Mouse (Mus musculus): ENCODE results near the gene Malrd1. TPM values are rescaled to one million over a fixed set of nuclear protein-coding genes. Genes with fewer than 3 reads are reported as not detected.

Malrd1 gene
- polyA plus RNA-seq, 1 experiment from 2014 or later: 0.03 TPM

DNA sequence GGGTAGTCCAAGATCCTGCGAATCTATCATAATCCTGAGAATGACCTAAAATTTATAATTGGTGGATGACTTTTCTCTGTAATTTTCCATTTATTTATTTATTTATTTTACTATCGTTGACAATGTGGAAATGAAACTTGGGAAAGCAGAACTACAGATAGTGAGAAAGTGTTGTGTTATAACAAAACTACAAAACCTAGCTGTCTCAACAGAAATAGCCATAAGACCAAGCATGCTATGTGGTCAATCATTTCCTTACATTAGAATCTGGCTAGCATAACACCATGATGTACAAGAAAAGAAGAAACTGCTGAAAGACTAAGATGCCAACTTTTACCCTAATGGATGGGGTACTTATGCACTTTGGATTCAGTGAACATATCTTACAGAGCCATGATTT, 656.9 kb downstream of the Malrd1 start:
- H3K9me3 ChIP-seq (ENCODE audit: control insufficient read depth, low read length): no peaks in the 10 kb centered on the region
- no peak overlapping the region for H3K4me2 ChIP-seq (ENCODE audit: low read depth, severe bottlenecking)
- H3K36me3 ChIP-seq (ENCODE audit: control insufficient read depth, insufficient read depth, low read length): no peaks in the 10 kb centered on the region
- DNase-seq (ENCODE audit: low spot score) (no peak), ATAC-seq (ENCODE audit: insufficient number of reproducible peaks, low FRiP score, low TSS enrichment, low read depth) (no peak)
- no peaks in the 10 kb centered on the region for H3K27me3 ChIP-seq (ENCODE audit: control insufficient read depth, insufficient read depth, low read length)
- no peak overlapping the region for H3K9ac ChIP-seq (ENCODE audit: low read length)
- H3K27ac ChIP-seq (replicated peaks; ENCODE audit: low read depth, low read length): no peak overlapping the region
- WGBS: 88% methylated on average over 2 of the region's 2 CpGs
- H3K4me3 ChIP-seq (ENCODE audit: low read depth, low read length): no peak overlapping the region
- no peaks in the 10 kb centered on the region for H3K4me1 ChIP-seq (ENCODE audit: control insufficient read depth, insufficient read depth, low read length)

DNA sequence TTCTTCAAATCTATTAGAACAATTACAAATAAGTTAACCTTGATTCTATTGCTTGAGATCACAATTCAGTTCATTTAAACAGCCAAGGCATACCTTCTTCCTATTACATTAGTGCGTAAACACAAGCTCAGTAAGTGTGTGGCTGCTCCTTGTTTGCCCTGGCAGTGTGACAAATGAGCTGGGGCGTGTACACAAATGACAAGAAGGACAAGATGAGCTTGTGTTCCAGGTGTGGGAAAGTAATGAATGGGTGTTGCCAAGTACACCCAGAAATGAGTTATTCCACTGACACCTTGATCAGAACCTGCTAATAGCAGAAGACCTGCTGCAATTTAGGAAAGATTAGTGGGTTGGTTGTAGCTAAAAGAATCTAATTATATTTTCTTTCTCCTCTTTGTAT, 683.7 kb downstream of the Malrd1 start:
- no peaks in the 10 kb centered on the region for H3K36me3 ChIP-seq (ENCODE audit: control insufficient read depth, insufficient read depth, low read length)
- no peak for ATAC-seq (ENCODE audit: insufficient number of reproducible peaks, low FRiP score, low TSS enrichment, low read depth)
- H3K27me3 ChIP-seq (ENCODE audit: control insufficient read depth, insufficient read depth, low read length): no peaks in the 10 kb centered on the region
- no peaks in the 10 kb centered on the region for H3K4me1 ChIP-seq (ENCODE audit: control insufficient read depth, insufficient read depth, low read length)
- no peak overlapping the region for H3K4me3 ChIP-seq (ENCODE audit: low read depth, low read length)
- no peak overlapping the region for H3K27ac ChIP-seq (replicated peaks; ENCODE audit: low read depth, low read length)
- WGBS: 68% methylated on average over 2 of the region's 2 CpGs
- H3K4me2 ChIP-seq (ENCODE audit: low read depth, severe bottlenecking): no peak overlapping the region
- no peaks in the 10 kb centered on the region for H3K9me3 ChIP-seq (ENCODE audit: control insufficient read depth, low read length)
- no peak overlapping the region for H3K9ac ChIP-seq (ENCODE audit: low read length)
- no peak for DNase-seq (ENCODE audit: low spot score)

DNA sequence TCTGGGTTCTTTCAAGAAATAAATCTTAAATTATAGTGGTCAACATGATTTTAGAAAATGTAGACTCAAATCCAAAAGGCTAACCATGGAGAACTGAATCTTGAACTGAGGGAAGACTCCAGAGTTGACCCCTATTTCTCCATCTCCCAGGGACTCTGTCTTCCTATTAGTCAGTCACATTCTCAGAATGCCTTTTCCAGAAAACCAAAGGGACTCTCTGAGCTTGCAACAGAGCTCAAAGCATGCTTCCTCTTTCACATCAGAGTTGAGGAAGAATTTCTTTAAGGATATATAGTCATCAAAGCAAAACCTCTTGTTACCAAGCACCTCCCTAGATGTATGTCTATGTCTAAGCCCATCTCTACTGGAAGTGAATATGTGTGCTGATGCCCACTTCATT, 686.5 kb downstream of the Malrd1 start:
- DNase-seq (ENCODE audit: low spot score) (no peak), ATAC-seq (ENCODE audit: insufficient number of reproducible peaks, low FRiP score, low TSS enrichment, low read depth) (no peak)
- H3K36me3 ChIP-seq (ENCODE audit: control insufficient read depth, insufficient read depth, low read length): no peaks in the 10 kb centered on the region
- no peak overlapping the region for H3K4me3 ChIP-seq (ENCODE audit: low read depth, low read length)
- H3K4me1 ChIP-seq (ENCODE audit: control insufficient read depth, insufficient read depth, low read length): no peaks in the 10 kb centered on the region
- H3K9me3 ChIP-seq (ENCODE audit: control insufficient read depth, low read length): no peaks in the 10 kb centered on the region
- no peak overlapping the region for H3K4me2 ChIP-seq (ENCODE audit: low read depth, severe bottlenecking)
- no peaks in the 10 kb centered on the region for H3K27me3 ChIP-seq (ENCODE audit: control insufficient read depth, insufficient read depth, low read length)
- no peak overlapping the region for H3K9ac ChIP-seq (ENCODE audit: low read length)
- no peak overlapping the region for H3K27ac ChIP-seq (replicated peaks; ENCODE audit: low read depth, low read length)

DNA sequence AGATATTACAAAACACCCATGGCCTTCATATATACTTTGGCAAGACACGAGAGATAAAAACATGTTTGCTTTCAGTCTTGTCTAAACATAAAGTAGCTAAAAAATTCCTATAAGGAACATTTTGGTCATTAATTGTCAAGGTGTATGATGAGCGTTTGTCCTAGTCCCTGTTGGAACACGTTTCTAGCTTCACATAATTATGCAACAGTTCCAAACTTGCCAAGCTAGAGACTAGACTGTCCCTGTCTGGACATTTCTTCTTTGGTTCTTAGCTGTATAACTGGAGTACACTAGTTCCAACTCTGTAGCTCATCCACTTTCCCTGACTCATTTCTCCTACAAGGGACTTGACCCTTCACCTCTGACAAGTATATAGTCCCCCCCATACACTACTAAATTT, 687.8 kb downstream of the Malrd1 start:
- Histone ChIP-seq H3K4me2 (ENCODE audit: low read depth, severe bottlenecking) (no peak overlapping the region), H3K9me3 (ENCODE audit: control insufficient read depth, low read length) (no peaks in the 10 kb centered on the region), H3K4me3 (ENCODE audit: low read depth, low read length) (no peak overlapping the region), H3K27me3 (ENCODE audit: control insufficient read depth, insufficient read depth, low read length) (no peaks in the 10 kb centered on the region), H3K9ac (ENCODE audit: low read length) (no peak overlapping the region), H3K27ac (replicated peaks; ENCODE audit: low read depth, low read length) (no peak overlapping the region), H3K4me1 (ENCODE audit: control insufficient read depth, insufficient read depth, low read length) (no peaks in the 10 kb centered on the region), H3K36me3 (ENCODE audit: control insufficient read depth, insufficient read depth, low read length) (no peaks in the 10 kb centered on the region)
- no peak for DNase-seq (ENCODE audit: low spot score)
- no peak for ATAC-seq (ENCODE audit: insufficient number of reproducible peaks, low FRiP score, low TSS enrichment, low read depth)
- WGBS: 75% methylated on average over 3 of the region's 3 CpGs

DNA sequence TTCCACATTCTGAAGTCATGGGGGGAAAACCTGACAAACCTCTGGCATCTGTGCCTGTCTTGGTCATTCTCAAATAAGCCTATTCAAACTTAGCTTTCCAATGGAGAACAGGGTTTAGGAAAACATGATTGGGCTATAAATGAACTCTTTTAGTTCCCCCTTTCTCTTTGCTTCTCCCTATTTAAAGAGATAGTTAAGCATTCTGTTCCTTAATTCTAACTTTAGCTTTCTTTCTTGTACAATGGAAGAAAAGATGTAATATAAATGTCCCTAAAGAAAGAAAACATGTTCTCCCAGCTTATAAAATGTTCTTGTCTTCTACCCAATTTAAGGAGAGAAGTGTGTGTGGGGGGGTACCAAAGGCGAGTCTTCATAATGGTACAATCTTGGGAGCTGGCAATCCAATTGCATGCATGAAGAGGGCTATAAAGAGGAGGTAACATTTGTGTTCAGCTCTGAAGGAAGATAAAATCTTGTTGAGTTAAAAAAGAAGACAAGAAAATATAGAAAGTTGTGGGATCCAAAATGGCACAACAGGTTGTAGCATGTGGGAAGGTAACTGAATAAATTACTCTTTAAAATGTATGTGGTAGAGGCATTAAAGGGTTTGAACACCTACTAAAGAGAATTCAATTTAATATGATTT, 702.0 kb downstream of the Malrd1 start:
- Histone ChIP-seq H3K9me3 (ENCODE audit: control insufficient read depth, low read length) (no peaks in the 10 kb centered on the region), H3K9ac (ENCODE audit: low read length) (no peak overlapping the region), H3K27me3 (ENCODE audit: control insufficient read depth, insufficient read depth, low read length) (no peaks in the 10 kb centered on the region), H3K4me1 (ENCODE audit: control insufficient read depth, insufficient read depth, low read length) (no peaks in the 10 kb centered on the region), H3K4me2 (ENCODE audit: low read depth, severe bottlenecking) (no peak overlapping the region), H3K4me3 (ENCODE audit: low read depth, low read length) (no peak overlapping the region), H3K36me3 (ENCODE audit: control insufficient read depth, insufficient read depth, low read length) (no peaks in the 10 kb centered on the region), H3K27ac (replicated peaks; ENCODE audit: low read depth, low read length) (no peak overlapping the region)
- ATAC-seq (ENCODE audit: insufficient number of reproducible peaks, low FRiP score, low TSS enrichment, low read depth): no peak
- 88% methylated on average over 1 of the region's 1 CpGs for WGBS
- DNase-seq (ENCODE audit: low spot score): no peak

DNA sequence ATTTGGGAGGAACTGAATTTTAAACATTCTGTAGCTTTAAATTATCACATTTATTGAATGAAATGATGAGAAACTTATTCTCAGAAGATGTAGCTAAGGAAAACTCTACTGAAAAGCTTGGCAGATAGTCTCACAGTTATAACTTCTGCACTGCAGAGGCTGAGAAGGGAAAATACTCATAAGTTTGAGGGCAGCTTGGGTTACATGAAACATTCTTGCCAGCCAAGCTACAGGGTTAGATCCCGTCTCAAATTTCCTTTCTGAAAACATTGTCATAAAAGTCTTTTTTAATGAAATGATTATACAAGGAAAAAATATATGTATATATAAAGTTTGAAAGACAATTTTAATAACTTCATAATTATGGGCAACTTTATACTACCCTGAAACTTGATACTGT, 714.6 kb downstream of the Malrd1 start:
- Histone ChIP-seq H3K9ac (ENCODE audit: low read length) (no peak overlapping the region), H3K27ac (replicated peaks; ENCODE audit: low read depth, low read length) (no peak overlapping the region), H3K9me3 (ENCODE audit: control insufficient read depth, low read length) (no peaks in the 10 kb centered on the region), H3K4me1 (ENCODE audit: control insufficient read depth, insufficient read depth, low read length) (no peaks in the 10 kb centered on the region), H3K4me2 (ENCODE audit: low read depth, severe bottlenecking) (no peak overlapping the region), H3K27me3 (ENCODE audit: control insufficient read depth, insufficient read depth, low read length) (no peaks in the 10 kb centered on the region), H3K36me3 (ENCODE audit: control insufficient read depth, insufficient read depth, low read length) (no peaks in the 10 kb centered on the region), H3K4me3 (ENCODE audit: low read depth, low read length) (no peak overlapping the region)
- DNase-seq (ENCODE audit: low spot score) (no peak), ATAC-seq (ENCODE audit: insufficient number of reproducible peaks, low FRiP score, low TSS enrichment, low read depth) (peak; percentile 54; the same call in 1 of the 2 replicates)
- 76% methylated on average over 1 of the region's 1 CpGs for WGBS

DNA sequence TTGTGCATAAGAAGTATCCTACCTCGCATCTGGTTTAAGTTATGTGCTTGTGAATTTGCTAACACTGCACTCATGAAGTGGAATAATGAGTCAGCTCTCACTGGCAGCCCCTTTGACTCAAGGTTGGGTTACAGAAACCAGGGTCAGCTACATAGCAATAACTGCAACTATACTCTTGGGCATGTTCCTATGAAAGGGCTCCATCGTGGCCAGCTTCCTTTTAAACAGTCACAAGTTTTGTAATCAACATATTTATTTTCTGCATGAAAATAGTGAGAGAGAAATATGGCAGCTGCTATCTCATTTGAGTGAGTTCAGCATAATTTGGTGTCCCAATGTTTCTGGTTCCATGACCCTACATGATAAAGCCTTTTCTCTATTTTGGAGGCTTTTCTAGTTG, 716.8 kb downstream of the Malrd1 start:
- Histone ChIP-seq H3K9me3 (ENCODE audit: control insufficient read depth, low read length) (no peaks in the 10 kb centered on the region), H3K4me2 (ENCODE audit: low read depth, severe bottlenecking) (no peak overlapping the region), H3K36me3 (ENCODE audit: control insufficient read depth, insufficient read depth, low read length) (no peaks in the 10 kb centered on the region), H3K27ac (replicated peaks; ENCODE audit: low read depth, low read length) (no peak overlapping the region), H3K9ac (ENCODE audit: low read length) (no peak overlapping the region), H3K27me3 (ENCODE audit: control insufficient read depth, insufficient read depth, low read length) (no peaks in the 10 kb centered on the region), H3K4me1 (ENCODE audit: control insufficient read depth, insufficient read depth, low read length) (no peaks in the 10 kb centered on the region), H3K4me3 (ENCODE audit: low read depth, low read length) (no peak overlapping the region)
- ATAC-seq (ENCODE audit: insufficient number of reproducible peaks, low FRiP score, low TSS enrichment, low read depth) (no peak), DNase-seq (ENCODE audit: low spot score) (no peak)
- 44% methylated on average over 2 of the region's 2 CpGs for WGBS

DNA sequence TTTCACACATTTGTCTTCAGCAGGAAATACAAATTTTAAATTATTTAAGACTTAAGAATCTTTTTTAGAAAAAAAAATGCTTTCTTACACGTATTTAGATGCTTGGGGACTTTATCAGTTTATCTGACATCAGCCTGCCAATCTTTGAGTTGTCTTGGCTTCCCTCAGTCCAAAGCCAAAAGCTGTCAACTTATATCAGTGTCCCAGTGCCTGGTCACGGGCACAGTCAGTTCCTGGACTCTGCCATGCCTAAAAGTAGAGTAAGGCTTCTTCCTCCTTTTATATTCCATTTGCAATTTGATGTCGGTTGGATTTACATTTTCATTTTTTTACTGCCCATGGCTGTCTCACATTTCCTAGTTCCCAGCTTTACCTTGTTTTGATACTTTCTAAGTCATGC, 722.6 kb downstream of the Malrd1 start:
- no peaks in the 10 kb centered on the region for H3K9me3 ChIP-seq (ENCODE audit: control insufficient read depth, low read length)
- 73% methylated on average over 3 of the region's 3 CpGs for WGBS

DNA sequence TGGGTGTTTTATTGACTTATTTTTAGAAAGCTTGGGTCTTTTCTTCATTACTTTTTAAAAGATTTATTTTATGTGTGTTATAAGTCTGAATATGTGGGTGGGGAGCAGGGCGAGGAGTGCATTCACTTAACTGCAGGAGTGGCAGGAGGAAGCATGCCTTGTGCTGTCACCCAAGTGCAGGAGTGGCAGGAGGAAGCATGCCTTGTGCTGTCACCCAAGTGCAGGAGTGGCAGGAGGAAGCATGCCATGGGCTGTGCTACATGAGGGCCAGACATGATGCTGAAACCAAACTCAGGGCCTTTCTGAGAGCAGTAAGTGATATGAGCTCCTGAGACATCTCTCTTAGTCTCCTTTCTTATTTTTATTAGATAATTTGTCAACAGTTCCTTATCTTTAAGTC, 726.0 kb downstream of the Malrd1 start:
- H3K27me3 ChIP-seq (ENCODE audit: control insufficient read depth, insufficient read depth, low read length): no peaks in the 10 kb centered on the region
- no peaks in the 10 kb centered on the region for H3K4me1 ChIP-seq (ENCODE audit: control insufficient read depth, insufficient read depth, low read length)
- DNase-seq (ENCODE audit: low spot score) (no peak), ATAC-seq (ENCODE audit: insufficient number of reproducible peaks, low FRiP score, low TSS enrichment, low read depth) (no peak)
- H3K36me3 ChIP-seq (ENCODE audit: control insufficient read depth, insufficient read depth, low read length): no peaks in the 10 kb centered on the region
- no peak overlapping the region for H3K4me3 ChIP-seq (ENCODE audit: low read depth, low read length)
- H3K9ac ChIP-seq (ENCODE audit: low read length): no peak overlapping the region
- WGBS: 66% methylated on average over 1 of the region's 1 CpGs
- H3K4me2 ChIP-seq (ENCODE audit: low read depth, severe bottlenecking): no peak overlapping the region
- no peaks in the 10 kb centered on the region for H3K9me3 ChIP-seq (ENCODE audit: control insufficient read depth, low read length)
- H3K27ac ChIP-seq (replicated peaks; ENCODE audit: low read depth, low read length): no peak overlapping the region

More for the DNA sequence above, 722.6 kb downstream of the Malrd1 start:
- Histone ChIP-seq H3K4me1 (ENCODE audit: control insufficient read depth, insufficient read depth, low read length) (no peaks in the 10 kb centered on the region), H3K4me2 (ENCODE audit: low read depth, severe bottlenecking) (no peak overlapping the region), H3K9ac (ENCODE audit: low read length) (no peak overlapping the region), H3K4me3 (ENCODE audit: low read depth, low read length) (no peak overlapping the region), H3K36me3 (ENCODE audit: control insufficient read depth, insufficient read depth, low read length) (no peaks in the 10 kb centered on the region), H3K27ac (replicated peaks; ENCODE audit: low read depth, low read length) (no peak overlapping the region), H3K27me3 (ENCODE audit: control insufficient read depth, insufficient read depth, low read length) (no peaks in the 10 kb centered on the region)
- no peak for DNase-seq (ENCODE audit: low spot score)
- no peak for ATAC-seq (ENCODE audit: insufficient number of reproducible peaks, low FRiP score, low TSS enrichment, low read depth)

Data from limb, embryonic 11.5 days (tissue).